Mouse (Mus musculus) MEL (cell line): ENCODE data around the gene Prdm1. TPM values are rescaled to one million over a fixed set of nuclear protein-coding genes. Genes with fewer than 3 reads are reported as not detected.

Experiments used
- DNase-seq: peaks from one replicate; pipeline ENCODE4 v3.0.0; 2011; ENCODE audit warnings: low read depth, low spot score
- H3K27ac ChIP-seq: 2 replicates; pipeline ENCODE4 v1.5.1; 2012; ENCODE audit warnings: low read depth, mild to moderate bottlenecking, control low read depth, low read length, moderate library complexity; ENCODE audit not compliant: control insufficient read depth
- H3K27me3 ChIP-seq, 2 experiments: fragments of 150-350 bp in 1 of 2; sonication (generic) in 1 of 2; 2 replicates each; pipeline ENCODE4 v1.6.1; 2012; ENCODE audit warnings: low read length in 2 of 2, mild to moderate bottlenecking in 2 of 2, improper control_type of control experiment in 1 of 2, moderate library complexity in 1 of 2; ENCODE audit not compliant: insufficient read depth in 2 of 2, control insufficient read depth in 1 of 2
- H3K36me3 ChIP-seq, 2 experiments: 2 replicates each; pipeline ENCODE4 v1.6.1; 2012 to 2014; ENCODE audit warnings: low read length in 2 of 2, improper control_type of control experiment in 1 of 2, inconsistent platforms in 1 of 2, mild to moderate bottlenecking in 1 of 2; ENCODE audit not compliant: insufficient read depth in 2 of 2, control insufficient read depth in 1 of 2
- H3K4me1 ChIP-seq, 2 experiments: fragments of 150-350 bp in 1 of 2; sonication (generic) in 1 of 2; 2 replicates each; pipeline ENCODE4 v1.6.1; 2012; ENCODE audit warnings: low read length in 2 of 2, improper control_type of control experiment in 1 of 2, mild to moderate bottlenecking in 1 of 2; ENCODE audit not compliant: insufficient read depth in 2 of 2, control insufficient read depth in 1 of 2
- H3K4me3 ChIP-seq, 2 experiments: fragments of 150-350 bp in 1 of 2; sonication (generic) in 1 of 2; 2 replicates each; pipeline ENCODE4 v1.5.1; 2012; ENCODE audit warnings: low read depth in 2 of 2, low read length in 2 of 2, mild to moderate bottlenecking in 2 of 2, moderate library complexity in 2 of 2, control low read depth in 1 of 2, improper control_type of control experiment in 1 of 2; ENCODE audit not compliant: control insufficient read depth in 1 of 2, insufficient read depth in 1 of 2
- H3K79me2 ChIP-seq: 2 replicates; pipeline ENCODE4 v1.6.1; 2012; ENCODE audit warnings: mild to moderate bottlenecking, low read length, moderate library complexity; ENCODE audit not compliant: control insufficient read depth, poor library complexity, insufficient read depth
- H3K9ac ChIP-seq: 2 replicates; pipeline ENCODE4 v1.6.1; 2012; ENCODE audit warnings: low read depth, mild to moderate bottlenecking, control low read depth, low read length, moderate library complexity; ENCODE audit not compliant: control insufficient read depth, poor library complexity, severe bottlenecking
- H3K9me3 ChIP-seq: fragments of 150-350 bp; sonication (generic); replicated peaks from 2 replicates; pipeline ENCODE4 v1.6.1; 2012; ENCODE audit warnings: mild to moderate bottlenecking, low read length, improper control_type of control experiment, moderate library complexity; ENCODE audit not compliant: insufficient read depth
- BHLHE40 ChIP-seq: IDR thresholded peaks from 2 replicates; pipeline ENCODE4 v1.6.1; 2012; ENCODE audit warnings: low read depth, mild to moderate bottlenecking, inconsistent platforms, low read length, improper control_type of control experiment, borderline replicate concordance
- CHD1 ChIP-seq: IDR thresholded peaks from 2 replicates; pipeline ENCODE4 v1.6.1; 2012; ENCODE audit warnings: low read depth, mild to moderate bottlenecking, inconsistent platforms, low read length, improper control_type of control experiment
- CTCF ChIP-seq, 3 experiments: IDR thresholded peaks in 2 of 3; conservative IDR thresholded peaks in 1 of 3; 2 replicates each; pipeline ENCODE4 v1.5.1; 2011 to 2012; ENCODE audit warnings: low read length in 3 of 3, low read depth in 2 of 3, mild to moderate bottlenecking in 2 of 3, improper control_type of control experiment in 1 of 3, inconsistent platforms in 1 of 3, mixed read lengths in 1 of 3, moderate library complexity in 1 of 3; ENCODE audit not compliant: control insufficient read depth in 1 of 3, insufficient read depth in 1 of 3, poor library complexity in 1 of 3, severe bottlenecking in 1 of 3
- E2F4 ChIP-seq: IDR thresholded peaks from 2 replicates; pipeline ENCODE4 v1.6.1; 2011; ENCODE audit warnings: low read depth, low read length, improper control_type of control experiment, borderline replicate concordance
- ELF1 ChIP-seq: IDR thresholded peaks from 2 replicates; pipeline ENCODE4 v1.6.1; 2014; ENCODE audit warnings: low read depth, mild to moderate bottlenecking, inconsistent platforms, low read length, improper control_type of control experiment, moderate library complexity
- GABPA ChIP-seq: IDR thresholded peaks from 2 replicates; pipeline ENCODE4 v1.6.1; 2012; ENCODE audit warnings: low read depth, mild to moderate bottlenecking, inconsistent platforms, low read length, improper control_type of control experiment, moderate library complexity
- GATA1 ChIP-seq: IDR thresholded peaks from 2 replicates; pipeline ENCODE4 v1.6.1; 2011; ENCODE audit warnings: low read depth, low read length, improper control_type of control experiment
- HCFC1 ChIP-seq: IDR thresholded peaks from 2 replicates; pipeline ENCODE4 v1.6.1; 2012; ENCODE audit warnings: low read depth, mild to moderate bottlenecking, inconsistent platforms, low read length, improper control_type of control experiment, moderate library complexity
- JUND ChIP-seq: IDR thresholded peaks from 2 replicates; pipeline ENCODE4 v1.6.1; 2011; ENCODE audit warnings: low read depth, mild to moderate bottlenecking, improper control_type of control experiment, low read length
- MAFK ChIP-seq: IDR thresholded peaks from 2 replicates; pipeline ENCODE4 v1.6.1; 2011; ENCODE audit warnings: low read depth, mild to moderate bottlenecking, low read length, improper control_type of control experiment, borderline replicate concordance
- MAZ ChIP-seq: IDR thresholded peaks from 2 replicates; pipeline ENCODE4 v1.6.1; 2012; ENCODE audit warnings: low read depth, mild to moderate bottlenecking, inconsistent platforms, low read length, improper control_type of control experiment
- MEF2A ChIP-seq: IDR thresholded peaks from 2 replicates; pipeline ENCODE4 v1.6.1; 2014; ENCODE audit warnings: low read depth, mild to moderate bottlenecking, inconsistent platforms, low read length, improper control_type of control experiment; ENCODE audit not compliant: poor library complexity, insufficient replicate concordance, severe bottlenecking; ENCODE audit errors: extremely low read depth
- MXI1 ChIP-seq: IDR thresholded peaks from 2 replicates; pipeline ENCODE4 v1.6.1; 2011; ENCODE audit warnings: mild to moderate bottlenecking, low read depth, low read length, improper control_type of control experiment
- MYB ChIP-seq: IDR thresholded peaks from 2 replicates; pipeline ENCODE4 v1.6.1; 2011; ENCODE audit warnings: mild to moderate bottlenecking, low read depth, low read length, improper control_type of control experiment
- NRF1 ChIP-seq: IDR thresholded peaks from 2 replicates; pipeline ENCODE4 v1.6.1; 2014; ENCODE audit warnings: low read depth, mild to moderate bottlenecking, inconsistent platforms, low read length, improper control_type of control experiment, moderate library complexity; ENCODE audit not compliant: poor library complexity, insufficient read depth, severe bottlenecking
- POLR2A ChIP-seq, 2 experiments: IDR thresholded peaks; 2 replicates each; pipeline ENCODE4 v1.6.1; 2011 to 2012; ENCODE audit warnings: low read length in 2 of 2, mild to moderate bottlenecking in 2 of 2, control low read depth in 1 of 2, improper control_type of control experiment in 1 of 2, low read depth in 1 of 2, moderate library complexity in 1 of 2; ENCODE audit not compliant: control insufficient read depth in 1 of 2, insufficient read depth in 1 of 2, poor library complexity in 1 of 2
- SIN3A ChIP-seq: IDR thresholded peaks from 2 replicates; pipeline ENCODE4 v1.6.1; 2012; ENCODE audit warnings: low read length, improper control_type of control experiment, inconsistent platforms
- SMC3 ChIP-seq: IDR thresholded peaks from 2 replicates; pipeline ENCODE4 v1.6.1; 2011; ENCODE audit warnings: low read depth, low read length, improper control_type of control experiment
- TCF12 ChIP-seq: IDR thresholded peaks from 2 replicates; pipeline ENCODE4 v1.6.1; 2014; ENCODE audit warnings: low read depth, mild to moderate bottlenecking, inconsistent platforms, low read length, improper control_type of control experiment, moderate library complexity
- USF1 ChIP-seq: IDR thresholded peaks from 2 replicates; pipeline ENCODE4 v1.6.1; 2014; ENCODE audit warnings: low read depth, mild to moderate bottlenecking, inconsistent platforms, low read length, improper control_type of control experiment, moderate library complexity
- ZMIZ1 ChIP-seq: IDR thresholded peaks from 2 replicates; pipeline ENCODE4 v1.6.1; 2012; ENCODE audit warnings: low read depth, mild to moderate bottlenecking, inconsistent platforms, low read length, improper control_type of control experiment, moderate library complexity
- polyA plus RNA-seq, 2 experiments: library from polyadenylated mRNA; stranded (reverse) in 1 of 2; unstranded in 1 of 2; fragments of >175 nt in 1 of 2; fragments of >200 nt in 1 of 2; gene quantifications; 2 replicates each; pipeline versions ENCODE4 v1.2.1 to v1.2.4; 2012; ENCODE audit warnings: low replicate concordance in 2 of 2, low read depth in 1 of 2; ENCODE audit not compliant: insufficient read length in 2 of 2, insufficient read depth in 1 of 2, missing spikeins in 1 of 2
- total RNA-seq: library from RNA; depleted of rRNA; stranded (reverse); fragments of 300-350 nt; gene quantifications from 2 replicates; pipeline ENCODE4 v1.2.3, GENCODE M21; 2012

Gene Prdm1
- total and polyA plus RNA-seq, 3 experiments = 0.14 TPM; not detected in 2

GRCm38 (mm10) chr10:44499897-44500519 lies 28.3 kb downstream of the Prdm1 start:
- Histone ChIP-seq H3K4me1 (peaks cover 0 to 3% of the 10 kb centered on the region in 2 experiments; a peak in 2 of 4 replicates), H3K36me3 (peaks cover 0 to 2% of the 10 kb centered on the region in 2 experiments; a peak in 1 of 4 replicates), H3K9me3 (no peaks in the 10 kb centered on the region), H3K27ac (no peak overlapping the region), H3K27me3 (peaks cover 0 to 11% of the 10 kb centered on the region in 2 experiments; a peak in 3 of 4 replicates), H3K4me3 (no peak overlapping the region), H3K9ac (no peak overlapping the region), H3K79me2 (no peaks in the 10 kb centered on the region)
- DNase-seq = no peak
- no peak for TF ChIP-seq POLR2A (IDR thresholded peaks at IDR 0.05; ENCODE audit: control insufficient read depth in 1 of 2, insufficient read depth in 1 of 2, low read depth in 1 of 2, low read length in 2 of 2, poor library complexity in 1 of 2)
- no peak for TF ChIP-seq ZMIZ1
- TF ChIP-seq MYB = no peak
- no peak for TF ChIP-seq GATA1
- TF ChIP-seq GABPA = no peak

DNA sequence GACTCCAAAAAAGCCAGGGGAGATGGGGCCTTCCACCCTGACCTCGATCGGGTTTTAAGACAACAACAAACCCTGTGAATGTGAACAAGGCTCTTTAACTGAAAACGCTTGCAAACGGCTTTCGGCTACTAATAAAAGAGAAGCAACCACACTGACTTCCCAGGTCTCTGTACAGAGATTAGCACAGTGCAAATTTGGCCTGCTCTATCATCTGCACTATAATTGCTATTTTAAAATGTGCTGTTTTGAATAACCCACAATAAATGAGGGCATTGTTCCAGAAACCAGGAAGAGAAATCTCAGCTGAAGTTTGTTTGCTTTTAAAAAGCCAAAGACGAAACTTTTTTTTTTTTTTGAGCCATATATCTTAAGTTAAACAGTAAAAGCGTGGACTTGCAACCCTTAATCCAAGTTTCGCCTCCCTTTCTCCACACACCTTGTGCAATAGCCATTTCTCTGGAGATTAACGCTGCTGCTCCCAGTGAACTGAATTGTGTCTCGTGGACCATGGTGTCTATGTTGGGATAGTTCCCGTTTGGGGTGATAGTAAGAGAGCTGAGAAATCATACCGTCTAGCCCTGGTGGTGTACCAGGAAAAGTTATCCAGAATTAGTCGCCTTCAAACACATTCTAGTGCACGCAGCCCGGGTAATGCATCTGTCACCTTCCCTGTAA lies 34.3 kb downstream of the Prdm1 start:
- H3K9ac ChIP-seq = no peak overlapping the region
- H3K79me2 ChIP-seq = no peaks in the 10 kb centered on the region
- peaks cover 0 to 11% of the 10 kb centered on the region in 2 experiments; a peak in 3 of 4 replicates for H3K27me3 ChIP-seq
- no peaks in the 10 kb centered on the region for H3K36me3 ChIP-seq
- no peak overlapping the region for H3K27ac ChIP-seq
- no peaks in the 10 kb centered on the region for H3K9me3 ChIP-seq
- TF ChIP-seq CHD1 (no peak), TCF12 (no peak), ZMIZ1 (no peak), MYB (no peak), SIN3A (no peak), JUND (no peak), USF1 (no peak), E2F4 (no peak), HCFC1 (no peak), ELF1 (no peak), MAFK (no peak), CTCF (IDR thresholded peaks at IDR 0.05 in 2 of 3, conservative IDR thresholded peaks at IDR 0.05 in 1 of 3; ENCODE audit: control insufficient read depth in 1 of 3, insufficient read depth in 1 of 3, low read depth in 2 of 3, low read length in 3 of 3, poor library complexity in 1 of 3, severe bottlenecking in 1 of 3) (no peak), MAZ (no peak), MXI1 (no peak), NRF1 (no peak), SMC3 (no peak), GATA1 (no peak), POLR2A (IDR thresholded peaks at IDR 0.05; ENCODE audit: control insufficient read depth in 1 of 2, insufficient read depth in 1 of 2, low read depth in 1 of 2, low read length in 2 of 2, poor library complexity in 1 of 2) (no peak), MEF2A (no peak), BHLHE40 (no peak)
- no peak for DNase-seq
- H3K4me3 ChIP-seq = no peak overlapping the region
- no peaks in the 10 kb centered on the region for H3K4me1 ChIP-seq
